Mouse (Mus musculus) forebrain, embryonic 13.5 days (tissue): ENCODE measurements at regions not wholly inside any gene's neighbourhood (a gene's known extent, or its start where the extent isn't known, plus 50 kb on each side); places are given as distances from the start of the nearest gene placed in this dataset.

ENCODE experiments used
- ATAC-seq: fragments of 200-750 bp; cut with Nextera tagmentation; 2 replicates; pipeline ENCODE4 v1.8.0; 2017
- H3K27ac ChIP-seq: fragments of 300-500 bp; sonication (generic); 2 replicates; pipeline ENCODE4 v1.5.1; 2015; ENCODE audit warnings: inconsistent platforms, mild to moderate bottlenecking, moderate library complexity
- H3K27me3 ChIP-seq: fragments of 300-500 bp; sonication (generic); 2 replicates; pipeline ENCODE4 v1.6.1; 2015; ENCODE audit warnings: mild to moderate bottlenecking, inconsistent platforms
- H3K36me3 ChIP-seq: fragments of 300-500 bp; sonication (generic); 2 replicates; pipeline ENCODE4 v1.6.1; 2015; ENCODE audit warnings: mild to moderate bottlenecking, inconsistent platforms; ENCODE audit not compliant: poor library complexity, severe bottlenecking
- H3K4me1 ChIP-seq: fragments of 300-500 bp; sonication (generic); 2 replicates; pipeline ENCODE4 v1.6.1; 2015; ENCODE audit warnings: inconsistent platforms
- H3K4me2 ChIP-seq: fragments of 300-500 bp; sonication (generic); 2 replicates; pipeline ENCODE4 v1.6.1; 2015; ENCODE audit warnings: inconsistent platforms, mild to moderate bottlenecking, moderate library complexity
- H3K4me3 ChIP-seq: fragments of 300-500 bp; sonication (generic); 2 replicates; pipeline ENCODE4 v1.5.1; 2015; ENCODE audit warnings: mild to moderate bottlenecking, inconsistent platforms
- H3K9ac ChIP-seq: fragments of 300-500 bp; sonication (generic); 2 replicates; pipeline ENCODE4 v1.6.1; 2015; ENCODE audit warnings: mild to moderate bottlenecking, inconsistent platforms
- H3K9me3 ChIP-seq: fragments of 300-500 bp; sonication (generic); replicated peaks from 2 replicates; pipeline ENCODE4 v1.6.1; 2016; ENCODE audit warnings: inconsistent platforms
- WGBS: fragments of 180-500 bp; shearing (Covaris S2); methylation state at CpG from one replicate; pipeline ENCODE4 v1.1.7; 2015; 5-methylcytosine and 5-hydroxymethylcytosine counted together

DNA sequence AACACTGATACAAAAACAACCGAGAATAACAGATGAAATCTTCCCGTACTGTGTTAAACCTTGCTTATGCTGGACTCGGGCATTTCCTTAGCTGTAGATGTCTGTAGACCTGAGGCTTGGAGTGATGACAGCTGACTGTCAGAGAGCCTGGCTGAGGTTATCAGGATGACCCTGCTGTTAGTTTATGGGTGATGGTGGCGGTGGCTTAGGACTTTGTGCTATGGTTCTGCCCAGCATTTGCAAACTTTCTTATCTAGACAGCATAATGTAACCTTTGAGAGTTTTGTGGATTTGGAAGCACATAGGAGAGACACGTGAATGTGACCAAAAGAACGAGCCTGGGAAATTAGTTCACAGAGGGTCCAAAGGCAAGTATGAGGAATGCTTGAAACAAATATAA lies 239.1 kb upstream of the Ccdc122 start:
- no peak overlapping the region for H3K4me3 ChIP-seq
- 92% methylated on average over 6 of the region's 6 CpGs for WGBS
- ATAC-seq, result no peak
- H3K9ac ChIP-seq, result no peak overlapping the region
- H3K4me1 ChIP-seq, result peaks cover 18% of the 10 kb centered on the region; the same call in 1 of the 2 replicates
- no peaks in the 10 kb centered on the region for H3K9me3 ChIP-seq
- H3K27me3 ChIP-seq, result no peaks in the 10 kb centered on the region
- no peaks in the 10 kb centered on the region for H3K36me3 ChIP-seq
- H3K27ac ChIP-seq, result no peak overlapping the region
- H3K4me2 ChIP-seq, result no peak overlapping the region

DNA sequence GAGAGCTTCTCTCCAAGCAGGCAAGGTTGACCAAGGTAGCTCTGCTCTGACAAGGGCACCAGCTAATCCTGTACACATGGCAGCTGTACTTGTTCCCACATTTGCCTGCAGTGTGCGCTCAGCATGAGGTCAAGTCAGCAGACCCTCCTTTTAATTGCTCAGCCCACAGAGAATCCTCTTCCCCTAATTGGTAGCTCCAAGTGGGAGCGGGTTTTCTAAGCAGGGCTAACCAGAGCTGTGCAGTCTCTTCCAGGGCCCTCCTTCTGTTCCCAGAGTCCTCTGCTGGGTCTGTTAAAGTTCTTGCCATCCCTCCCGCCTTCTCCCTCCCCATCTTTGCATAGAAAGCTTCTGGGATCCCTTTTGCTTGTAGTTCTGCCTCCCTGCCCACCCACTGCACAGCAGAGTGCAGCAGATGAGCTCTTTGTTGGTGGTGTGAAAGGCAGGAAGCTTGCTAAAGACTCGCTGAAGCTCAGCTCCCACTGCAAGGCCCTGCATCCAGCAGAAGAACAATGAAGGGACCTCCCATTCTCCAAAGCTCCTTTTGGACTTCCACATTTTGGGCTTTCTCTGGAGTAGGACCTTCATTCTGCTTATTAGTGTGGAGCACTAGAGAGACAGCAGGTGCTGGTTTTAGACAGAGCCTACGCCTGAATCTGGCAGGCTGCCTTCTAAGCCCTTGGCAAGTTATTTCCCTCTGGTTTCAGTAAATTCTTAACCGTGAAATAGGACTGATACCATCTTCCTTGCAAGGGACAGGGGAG lies 235.3 kb upstream of the Serp2 start:
- Histone ChIP-seq H3K27me3 (no peaks in the 10 kb centered on the region), H3K36me3 (no peaks in the 10 kb centered on the region), H3K27ac (peak overlapping the region; percentile 76), H3K4me2 (no peak overlapping the region), H3K9ac (no peak overlapping the region), H3K9me3 (no peaks in the 10 kb centered on the region), H3K4me3 (no peak overlapping the region), H3K4me1 (peaks cover 24% of the 10 kb centered on the region)
- ATAC-seq, result peak; percentile 87
- WGBS, result 4% methylated on average over 6 of the region's 6 CpGs

DNA sequence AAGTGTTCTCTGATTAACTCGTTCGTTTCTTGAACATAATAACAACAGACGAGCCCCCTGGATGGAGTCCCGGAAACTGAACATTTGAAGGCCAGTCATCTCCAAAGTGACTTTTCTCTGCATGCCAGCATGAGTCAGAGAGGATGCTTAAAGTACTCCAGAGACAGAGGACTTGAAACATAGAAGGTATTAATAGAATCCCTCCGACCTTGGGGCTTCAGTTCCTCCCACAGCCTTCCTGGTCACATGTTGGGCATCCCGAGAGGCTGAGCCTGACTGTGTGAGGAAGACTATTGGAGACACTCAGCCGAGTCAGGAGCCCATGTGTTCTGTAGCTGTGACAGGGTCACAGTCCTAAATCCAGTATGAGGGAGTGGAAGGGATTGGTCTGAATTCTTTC lies 232.7 kb upstream of the Serp2 start:
- H3K4me1 ChIP-seq, result peaks cover 24% of the 10 kb centered on the region
- WGBS, result 68% methylated on average over 7 of the region's 7 CpGs
- no peak overlapping the region for H3K4me3 ChIP-seq
- H3K9ac ChIP-seq, result no peak overlapping the region
- no peak overlapping the region for H3K4me2 ChIP-seq
- no peak for ATAC-seq
- no peak overlapping the region for H3K27ac ChIP-seq
- H3K36me3 ChIP-seq, result no peaks in the 10 kb centered on the region
- no peaks in the 10 kb centered on the region for H3K27me3 ChIP-seq
- H3K9me3 ChIP-seq, result no peaks in the 10 kb centered on the region

DNA sequence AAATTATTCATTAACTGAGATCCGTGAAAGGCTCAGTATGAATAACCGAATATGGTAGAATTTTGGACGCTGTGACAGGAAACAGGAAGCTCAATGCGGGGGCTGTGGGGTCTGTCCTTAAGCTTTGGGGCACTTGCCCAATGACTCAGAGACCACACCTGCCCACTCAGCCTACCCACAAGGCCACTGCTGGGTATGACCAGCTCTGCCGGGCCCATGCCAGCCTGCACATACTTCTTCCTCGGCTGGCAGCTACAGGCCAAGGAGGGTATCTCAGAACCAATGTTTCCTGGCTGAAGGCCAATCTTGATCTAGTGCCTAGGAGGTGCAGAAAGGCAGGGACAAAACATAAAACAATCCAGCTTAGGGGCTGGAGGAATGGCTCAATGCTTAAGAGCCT lies 230.9 kb upstream of the Serp2 start:
- 92% methylated on average over 6 of the region's 6 CpGs for WGBS
- Histone ChIP-seq H3K4me2 (no peak overlapping the region), H3K9ac (no peak overlapping the region), H3K4me1 (peaks cover 18% of the 10 kb centered on the region), H3K27me3 (no peaks in the 10 kb centered on the region), H3K36me3 (no peaks in the 10 kb centered on the region), H3K4me3 (no peak overlapping the region), H3K27ac (no peak overlapping the region), H3K9me3 (no peaks in the 10 kb centered on the region)
- no peak for ATAC-seq

DNA sequence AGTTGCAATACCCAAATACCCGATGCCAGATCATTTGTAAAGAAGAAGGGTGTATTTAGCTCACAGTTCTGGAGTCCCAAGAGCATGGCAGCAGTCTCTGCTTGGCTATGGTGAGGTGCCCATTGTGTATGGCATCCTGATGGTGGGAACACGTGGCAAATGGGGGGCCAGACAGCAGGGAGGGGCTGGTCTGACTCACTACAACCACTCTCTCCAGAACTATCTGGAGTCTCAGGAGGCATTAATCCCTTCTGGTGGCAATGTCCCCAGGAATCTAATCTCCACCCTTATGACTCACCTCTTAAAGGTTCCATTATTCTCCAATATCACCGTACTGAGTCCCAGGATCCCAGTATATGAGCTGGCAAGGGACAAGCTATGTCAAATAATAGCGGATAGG lies 229.5 kb upstream of the Serp2 start:
- Histone ChIP-seq H3K9me3 (no peaks in the 10 kb centered on the region), H3K27ac (no peak overlapping the region), H3K27me3 (no peaks in the 10 kb centered on the region), H3K4me3 (no peak overlapping the region), H3K4me1 (peaks cover 9% of the 10 kb centered on the region), H3K36me3 (no peaks in the 10 kb centered on the region), H3K9ac (no peak overlapping the region), H3K4me2 (no peak overlapping the region)
- ATAC-seq, result no peak
- 87% methylated on average over 4 of the region's 4 CpGs for WGBS

DNA sequence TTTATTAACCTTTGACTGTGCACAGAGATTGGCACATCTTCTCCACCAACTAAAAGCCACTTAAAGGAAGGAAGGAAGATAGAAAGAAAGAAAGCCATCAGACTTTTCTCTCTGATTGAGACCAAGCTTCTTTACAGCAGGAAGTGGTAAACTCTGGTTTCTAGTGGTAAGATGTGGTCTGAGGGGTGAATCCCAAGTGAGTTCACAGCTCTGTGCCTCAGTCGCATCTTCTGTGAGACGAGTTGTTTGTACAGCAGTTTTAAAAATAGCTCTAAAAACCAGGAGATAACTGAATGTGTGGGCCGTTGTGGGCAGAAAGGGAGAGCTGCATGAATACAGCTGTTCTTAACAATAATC lies 224.8 kb upstream of the Serp2 start:
- H3K27ac ChIP-seq, result peak overlapping the region; percentile 20; the same call in 1 of the 2 replicates
- peaks cover 12% of the 10 kb centered on the region; the same call in 1 of the 2 replicates for H3K4me1 ChIP-seq
- no peak overlapping the region for H3K4me2 ChIP-seq
- H3K9ac ChIP-seq, result no peak overlapping the region
- WGBS, result 73% methylated on average over 3 of the region's 3 CpGs
- H3K9me3 ChIP-seq, result no peaks in the 10 kb centered on the region
- H3K36me3 ChIP-seq, result no peaks in the 10 kb centered on the region
- H3K27me3 ChIP-seq, result no peaks in the 10 kb centered on the region
- no peak overlapping the region for H3K4me3 ChIP-seq
- no peak for ATAC-seq

DNA sequence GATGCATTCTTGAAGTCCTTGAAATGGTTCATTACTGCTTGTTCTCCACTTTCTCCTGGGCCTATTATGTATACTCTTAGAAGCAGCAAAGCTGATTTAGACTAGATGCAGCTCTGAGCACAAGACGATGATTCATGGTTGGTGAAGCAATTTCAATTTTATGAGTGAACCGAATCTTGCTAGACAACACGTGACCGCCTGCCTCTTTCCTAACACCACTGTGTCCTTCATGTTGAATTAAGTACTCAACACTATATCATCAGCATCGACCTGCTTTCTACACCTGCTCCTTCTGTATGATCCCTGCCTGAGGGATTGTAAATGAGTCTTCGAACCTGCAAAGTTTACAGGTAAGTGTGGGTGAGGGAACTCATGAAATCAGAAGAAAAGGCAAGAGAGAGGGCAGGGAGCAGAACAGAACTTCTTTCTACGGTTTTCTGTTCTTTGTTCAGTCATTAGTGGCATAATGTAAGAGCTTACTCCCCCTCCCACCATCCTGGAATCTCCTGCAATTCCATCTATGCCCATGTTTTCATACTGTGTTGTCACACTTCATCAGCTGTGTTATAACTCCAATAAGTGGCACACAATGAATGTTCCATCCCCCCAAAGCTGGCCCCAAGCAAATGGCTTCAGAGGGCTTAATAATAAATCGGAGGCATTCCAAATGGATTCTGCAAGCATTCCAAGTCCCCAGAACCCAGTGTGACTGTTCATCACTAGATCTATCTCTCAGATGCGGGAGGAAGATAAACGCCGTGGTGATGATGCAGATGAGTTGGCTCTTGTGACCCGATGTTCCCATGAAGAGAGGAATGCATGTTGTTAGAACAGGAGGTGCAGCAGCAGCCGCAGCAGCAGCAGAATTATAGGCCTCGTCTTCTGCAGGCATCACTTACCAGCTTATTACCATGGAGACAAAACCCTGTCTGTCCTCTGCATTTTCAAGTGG lies 224.2 kb upstream of the Serp2 start:
- 69% methylated on average over 14 of the region's 14 CpGs for WGBS
- H3K27me3 ChIP-seq, result no peaks in the 10 kb centered on the region
- no peak overlapping the region for H3K4me2 ChIP-seq
- H3K4me1 ChIP-seq, result peaks cover 12% of the 10 kb centered on the region; the same call in 1 of the 2 replicates
- no peak overlapping the region; the same call in 1 of the 2 replicates for H3K9ac ChIP-seq
- no peaks in the 10 kb centered on the region for H3K9me3 ChIP-seq
- no peak overlapping the region for H3K4me3 ChIP-seq
- H3K27ac ChIP-seq, result peak overlapping the region; percentile 37
- H3K36me3 ChIP-seq, result no peaks in the 10 kb centered on the region
- ATAC-seq, result no peak

DNA sequence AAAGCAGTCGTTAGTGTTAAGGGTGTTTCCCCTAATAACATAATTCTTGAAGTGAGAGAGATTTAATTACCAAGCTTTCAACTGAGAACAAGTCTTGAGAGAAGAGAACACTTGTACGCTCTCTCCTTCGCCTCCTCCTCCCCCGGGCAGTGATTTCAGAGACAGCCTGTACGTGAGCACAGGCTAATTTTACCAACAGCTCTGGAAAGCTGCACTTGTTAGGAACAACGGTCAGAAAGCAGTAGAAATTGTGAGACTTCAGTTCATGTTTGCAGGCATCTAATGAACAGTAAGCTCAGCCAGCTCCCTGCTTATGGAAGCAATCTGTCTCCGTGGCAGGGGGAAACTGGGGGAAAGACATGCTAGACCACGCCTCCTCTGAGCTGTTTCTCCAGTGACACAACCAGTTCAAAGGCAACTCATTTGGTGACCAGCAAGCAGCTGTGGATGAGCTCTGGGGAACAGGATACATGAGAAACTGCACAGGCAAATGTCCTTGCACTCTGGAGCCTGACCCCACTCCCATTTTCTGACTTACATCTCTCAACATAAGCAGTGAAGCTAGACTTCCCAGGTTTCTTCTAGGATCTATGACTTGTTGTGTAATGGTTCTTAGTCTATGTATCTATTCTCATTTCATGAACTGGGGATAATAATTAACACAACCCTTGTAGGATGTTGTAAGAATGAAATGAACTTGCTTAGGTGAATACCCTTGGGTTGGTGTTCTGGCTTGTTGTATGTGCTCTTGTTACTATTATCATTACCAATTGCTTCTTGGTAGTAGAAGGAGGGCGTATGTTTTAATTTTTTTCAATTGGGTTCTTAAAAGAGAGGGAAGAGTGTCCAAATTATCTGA lies 222.1 kb upstream of the Serp2 start:
- Histone ChIP-seq H3K4me2 (no peak overlapping the region), H3K27me3 (no peaks in the 10 kb centered on the region), H3K4me1 (peaks cover 12% of the 10 kb centered on the region; the same call in 1 of the 2 replicates), H3K36me3 (no peaks in the 10 kb centered on the region), H3K27ac (no peak overlapping the region), H3K9ac (no peak overlapping the region), H3K9me3 (no peaks in the 10 kb centered on the region), H3K4me3 (no peak overlapping the region)
- no peak for ATAC-seq
- 50% methylated on average over 9 of the region's 9 CpGs for WGBS

DNA sequence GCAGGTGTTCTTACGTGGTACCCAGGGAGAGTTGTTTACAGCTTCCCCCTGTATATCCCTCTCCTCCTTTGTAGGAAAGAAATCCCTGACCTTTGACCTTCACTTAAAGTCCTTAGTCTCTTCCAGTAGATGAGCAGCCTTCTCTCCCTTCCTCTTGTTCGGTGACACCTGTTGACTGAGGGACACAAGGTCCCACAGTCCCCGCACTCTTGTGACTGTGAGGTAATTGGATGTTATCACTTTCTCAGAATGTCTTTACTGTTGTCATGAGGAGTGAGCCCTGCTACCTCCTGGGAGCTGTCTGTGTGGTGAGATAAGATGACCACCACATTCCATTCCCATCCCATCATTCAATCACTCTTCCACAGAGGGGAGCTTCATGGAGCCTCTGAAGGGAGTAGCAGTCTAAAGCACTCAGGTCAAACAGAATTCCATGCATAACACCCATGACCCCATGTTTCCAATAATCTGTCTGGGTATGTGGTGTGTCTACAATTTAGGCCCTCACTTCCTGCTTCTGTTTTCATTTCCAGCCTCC lies 218.8 kb upstream of the Serp2 start:
- ATAC-seq, result no peak
- H3K4me3 ChIP-seq, result no peak overlapping the region
- H3K27ac ChIP-seq, result no peak overlapping the region
- no peaks in the 10 kb centered on the region for H3K9me3 ChIP-seq
- no peak overlapping the region for H3K9ac ChIP-seq
- WGBS, result 71% methylated on average over 3 of the region's 3 CpGs
- H3K4me1 ChIP-seq, result peaks cover 18% of the 10 kb centered on the region
- H3K4me2 ChIP-seq, result no peak overlapping the region
- H3K36me3 ChIP-seq, result no peaks in the 10 kb centered on the region
- H3K27me3 ChIP-seq, result no peaks in the 10 kb centered on the region

DNA sequence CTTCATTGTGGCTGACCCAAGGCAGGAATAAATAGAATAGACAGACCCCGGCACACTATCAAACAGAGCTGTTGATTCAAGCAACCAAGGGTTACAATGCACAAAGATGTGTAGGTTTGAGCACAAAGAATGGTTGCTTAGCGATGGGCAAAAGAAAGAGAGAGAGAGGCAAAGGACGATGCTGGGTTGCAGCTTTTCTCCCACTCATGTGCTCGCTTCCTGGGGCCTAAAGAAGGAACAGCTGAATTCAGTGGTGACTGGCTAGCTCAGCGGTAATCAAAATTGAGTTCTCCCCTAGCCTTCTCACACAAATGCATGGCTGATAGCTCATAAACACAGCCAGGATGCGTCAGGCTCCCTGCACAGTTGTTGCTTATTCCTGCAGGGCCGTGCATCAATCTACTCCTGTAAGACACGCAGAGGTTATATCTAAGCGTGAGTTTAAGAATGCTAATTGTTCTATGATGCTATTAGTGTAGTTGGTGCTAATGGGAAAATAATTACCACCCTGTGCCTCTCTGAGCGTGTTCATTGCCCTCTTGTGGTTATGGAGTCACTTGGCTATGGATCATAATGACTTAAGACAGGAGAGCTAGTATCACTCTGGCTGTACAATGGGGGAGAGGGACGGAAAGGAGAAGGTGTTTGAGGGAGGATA lies 216.2 kb upstream of the Serp2 start:
- Histone ChIP-seq H3K9me3 (no peaks in the 10 kb centered on the region), H3K27me3 (no peaks in the 10 kb centered on the region), H3K4me3 (no peak overlapping the region), H3K9ac (no peak overlapping the region), H3K4me1 (peaks cover 18% of the 10 kb centered on the region), H3K4me2 (peak overlapping the region; percentile 26), H3K27ac (peak overlapping the region; percentile 59), H3K36me3 (no peaks in the 10 kb centered on the region)
- ATAC-seq, result peak; percentile 74
- WGBS, result 29% methylated on average over 11 of the region's 11 CpGs

DNA sequence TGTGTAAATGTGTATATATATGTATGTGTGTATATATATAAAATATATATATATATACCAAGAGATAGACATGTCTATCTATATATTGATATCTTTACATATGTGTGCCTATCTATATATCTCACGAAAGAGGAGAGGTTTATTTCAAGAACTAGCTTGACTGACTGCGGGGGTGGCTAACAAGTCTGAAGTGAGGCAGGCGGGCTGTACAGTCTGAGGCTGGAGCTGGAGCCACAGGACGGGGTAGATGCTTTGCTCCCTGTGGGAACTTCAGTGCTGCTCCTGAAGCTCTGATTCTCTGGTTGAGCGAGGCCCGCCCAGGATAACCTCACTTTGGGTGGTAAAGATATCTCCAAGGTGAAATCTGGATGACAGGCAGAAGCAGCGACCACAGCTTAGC lies 213.4 kb upstream of the Serp2 start:
- 94% methylated on average over 7 of the region's 7 CpGs for WGBS
- ATAC-seq, result no peak
- Histone ChIP-seq H3K9ac (no peak overlapping the region), H3K27me3 (no peaks in the 10 kb centered on the region), H3K4me2 (no peak overlapping the region), H3K4me1 (peaks cover 33% of the 10 kb centered on the region), H3K27ac (no peak overlapping the region), H3K36me3 (no peaks in the 10 kb centered on the region), H3K9me3 (no peaks in the 10 kb centered on the region), H3K4me3 (no peak overlapping the region)
